Mouse (Mus musculus): ENCODE measurements around the gene Cdk5r1. TPM values are rescaled to one million over a fixed set of nuclear protein-coding genes. Genes with fewer than 3 reads are reported as not detected.

The Cdk5r1 gene
- polyA plus RNA-seq, 2 experiments = 0.17 to 0.64 TPM

DNA sequence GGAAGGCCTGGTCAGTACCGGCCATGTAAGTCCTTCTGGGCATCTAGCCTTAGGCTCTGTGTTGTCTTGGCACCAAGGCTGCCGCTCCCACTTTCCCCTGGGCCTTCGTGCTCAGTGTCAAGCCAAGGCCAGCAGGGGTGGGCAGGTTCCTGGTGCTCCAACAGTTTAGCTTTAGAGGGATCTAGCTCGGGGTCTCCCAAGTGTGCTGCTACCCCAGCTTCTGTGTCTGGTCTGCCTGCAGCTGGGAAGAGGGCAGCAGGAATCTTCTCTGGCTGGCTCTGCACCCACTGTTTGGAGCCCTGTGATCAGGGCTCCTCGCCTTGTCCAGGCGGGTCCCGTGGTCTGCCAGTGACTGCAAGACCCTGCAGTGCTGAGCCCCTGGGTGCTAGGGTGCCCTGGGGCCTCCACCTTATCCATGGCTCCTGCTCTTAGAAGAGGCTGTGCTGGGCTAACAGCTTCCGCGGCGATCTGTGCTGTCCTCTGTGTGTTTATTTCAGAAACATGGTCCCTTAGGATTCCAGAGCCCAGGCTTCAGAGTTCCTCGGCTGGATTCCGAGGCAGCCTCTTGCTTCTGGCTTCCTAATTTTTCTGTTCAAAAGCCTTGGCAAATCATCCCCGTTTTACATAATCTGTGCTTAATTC, 4.7 kb downstream of the Cdk5r1 start:
- 0 out of 4 replicates have a peak, but pooled peaks cover 0 to 3% of the 10 kb centered on the region in 2 experiments for H3K4me1 ChIP-seq (replicated peaks; ENCODE audit: control insufficient read depth in 2 of 2, insufficient read depth in 2 of 2, low read length in 1 of 2)
- DNase-seq (ENCODE audit: low read depth in 3 of 3, low spot score in 3 of 3) (no peak), ATAC-seq (ENCODE audit: insufficient read depth) (no peak)
- H3K9ac ChIP-seq (replicated peaks) = no peak overlapping the region
- no peak overlapping the region for H3K4me3 ChIP-seq (ENCODE audit: insufficient read depth in 1 of 2, low read depth in 2 of 2, low read length in 2 of 2)
- H3K9me3 ChIP-seq (ENCODE audit: control insufficient read depth, low read length) = no peaks in the 10 kb centered on the region
- H3K27me3 ChIP-seq (ENCODE audit: control insufficient read depth, insufficient read depth, low read length) = no peaks in the 10 kb centered on the region; the same call in 1 of the 2 replicates
- no peak overlapping the region for H3K27ac ChIP-seq
- no peak for TF ChIP-seq EP300 (IDR thresholded peaks at IDR 0.05; ENCODE audit: low read depth)
- TF ChIP-seq CTCF (IDR thresholded peaks at IDR 0.05; ENCODE audit: low read depth) = no peak
- H3K36me3 ChIP-seq (replicated peaks; ENCODE audit: control insufficient read depth, insufficient read depth, low read depth) = no peaks in the 10 kb centered on the region
- 79% methylated on average over 13 of the region's 13 CpGs for WGBS (ENCODE audit: insufficient replicate concordance)
- no peak overlapping the region for H3K4me2 ChIP-seq (ENCODE audit: low read depth)

GRCm38 (mm10) chr11:80482347-80482746, 5.5 kb downstream of the Cdk5r1 start:
- Histone ChIP-seq H3K4me2 (ENCODE audit: low read depth) (no peak overlapping the region), H3K27ac (no peak overlapping the region)
- ATAC-seq (ENCODE audit: insufficient read depth) = no peak

GRCm38 (mm10) chr11:80482921-80483320, 6.1 kb downstream of the Cdk5r1 start:
- H3K9me3 ChIP-seq (ENCODE audit: control insufficient read depth, low read length) = no peaks in the 10 kb centered on the region
- H3K4me3 ChIP-seq (ENCODE audit: insufficient read depth in 1 of 2, low read depth in 2 of 2, low read length in 2 of 2) = no peak overlapping the region
- TF ChIP-seq CTCF (IDR thresholded peaks at IDR 0.05; ENCODE audit: low read depth) = no peak
- no peak for TF ChIP-seq EP300 (IDR thresholded peaks at IDR 0.05; ENCODE audit: low read depth)
- H3K9ac ChIP-seq (replicated peaks) = no peak overlapping the region
- 74% methylated on average over 7 of the region's 7 CpGs for WGBS (ENCODE audit: insufficient replicate concordance)
- H3K4me1 ChIP-seq (replicated peaks; ENCODE audit: control insufficient read depth in 2 of 2, insufficient read depth in 2 of 2, low read length in 1 of 2) = no peaks in the 10 kb centered on the region
- no peaks in the 10 kb centered on the region; the same call in 1 of the 2 replicates for H3K27me3 ChIP-seq (ENCODE audit: control insufficient read depth, insufficient read depth, low read length)
- no peak overlapping the region for H3K27ac ChIP-seq
- H3K4me2 ChIP-seq (ENCODE audit: low read depth) = no peak overlapping the region
- ATAC-seq (ENCODE audit: insufficient read depth) (no peak), DNase-seq (ENCODE audit: low read depth in 3 of 3, low spot score in 3 of 3) (no peak)
- no peaks in the 10 kb centered on the region for H3K36me3 ChIP-seq (replicated peaks; ENCODE audit: control insufficient read depth, insufficient read depth, low read depth)

More at GRCm38 (mm10) chr11:80482347-80482746, 5.5 kb downstream of the Cdk5r1 start:
- Histone ChIP-seq H3K9me3 (ENCODE audit: control insufficient read depth, low read length) (no peaks in the 10 kb centered on the region), H3K27me3 (ENCODE audit: control insufficient read depth, insufficient read depth, low read length) (no peaks in the 10 kb centered on the region; the same call in 1 of the 2 replicates), H3K9ac (replicated peaks) (no peak overlapping the region), H3K36me3 (replicated peaks; ENCODE audit: control insufficient read depth, insufficient read depth, low read depth) (no peaks in the 10 kb centered on the region), H3K4me1 (replicated peaks; ENCODE audit: control insufficient read depth in 2 of 2, insufficient read depth in 2 of 2, low read length in 1 of 2) (0 out of 4 replicates have a peak, but pooled peaks cover 0 to 1% of the 10 kb centered on the region in 2 experiments), H3K4me3 (ENCODE audit: insufficient read depth in 1 of 2, low read depth in 2 of 2, low read length in 2 of 2) (no peak overlapping the region)
- DNase-seq (ENCODE audit: low read depth in 3 of 3, low spot score in 3 of 3) = no peak
- no peak for TF ChIP-seq CTCF (IDR thresholded peaks at IDR 0.05; ENCODE audit: low read depth)
- no peak for TF ChIP-seq EP300 (IDR thresholded peaks at IDR 0.05; ENCODE audit: low read depth)
- WGBS (ENCODE audit: insufficient replicate concordance) = 80% methylated on average over 10 of the region's 10 CpGs

GRCm38 (mm10) chr11:80483536-80484067, 6.8 kb downstream of the Cdk5r1 start:
- H3K27me3 ChIP-seq (ENCODE audit: control insufficient read depth, insufficient read depth, low read length) = no peaks in the 10 kb centered on the region
- no peak overlapping the region for H3K27ac ChIP-seq
- DNase-seq (ENCODE audit: low read depth in 3 of 3, low spot score in 3 of 3) (no peak), ATAC-seq (ENCODE audit: insufficient read depth) (no peak)
- H3K4me1 ChIP-seq (replicated peaks; ENCODE audit: control insufficient read depth in 2 of 2, insufficient read depth in 2 of 2, low read length in 1 of 2) = no peaks in the 10 kb centered on the region
- H3K9ac ChIP-seq (replicated peaks) = no peak overlapping the region
- 68% methylated on average over 6 of the region's 6 CpGs for WGBS (ENCODE audit: insufficient replicate concordance)
- H3K36me3 ChIP-seq (replicated peaks; ENCODE audit: control insufficient read depth, insufficient read depth, low read depth) = no peaks in the 10 kb centered on the region
- H3K9me3 ChIP-seq (ENCODE audit: control insufficient read depth, low read length) = no peaks in the 10 kb centered on the region
- no peak overlapping the region for H3K4me3 ChIP-seq (ENCODE audit: insufficient read depth in 1 of 2, low read depth in 2 of 2, low read length in 2 of 2)
- TF ChIP-seq EP300 (IDR thresholded peaks at IDR 0.05; ENCODE audit: low read depth) (no peak), CTCF (IDR thresholded peaks at IDR 0.05; ENCODE audit: low read depth) (no peak)
- H3K4me2 ChIP-seq (ENCODE audit: low read depth) = no peak overlapping the region

- H3K4me3 ChIP-seq (ENCODE audit: insufficient read depth in 1 of 2, low read depth in 2 of 2, low read length in 2 of 2) = no peak overlapping the region
- no peaks in the 10 kb centered on the region for H3K27me3 ChIP-seq (ENCODE audit: control insufficient read depth, insufficient read depth, low read length)
- TF ChIP-seq EP300 (IDR thresholded peaks at IDR 0.05; ENCODE audit: low read depth) (no peak), CTCF (IDR thresholded peaks at IDR 0.05; ENCODE audit: low read depth) (no peak)
- H3K9me3 ChIP-seq (ENCODE audit: control insufficient read depth, low read length) = no peaks in the 10 kb centered on the region
- no peak overlapping the region for H3K27ac ChIP-seq
- no peaks in the 10 kb centered on the region for H3K36me3 ChIP-seq (replicated peaks; ENCODE audit: control insufficient read depth, insufficient read depth, low read depth)
- no peaks in the 10 kb centered on the region for H3K4me1 ChIP-seq (replicated peaks; ENCODE audit: control insufficient read depth in 2 of 2, insufficient read depth in 2 of 2, low read length in 1 of 2)
- H3K9ac ChIP-seq (replicated peaks) = no peak overlapping the region
- ATAC-seq (ENCODE audit: insufficient read depth) (no peak), DNase-seq (ENCODE audit: low read depth in 3 of 3, low spot score in 3 of 3) (no peak)
- no peak overlapping the region for H3K4me2 ChIP-seq (ENCODE audit: low read depth)
- WGBS (ENCODE audit: insufficient replicate concordance) = 61% methylated on average over 12 of the region's 12 CpGs
Observed at GRCm38 (mm10) chr11:80484191-80484791, 7.5 kb downstream of the Cdk5r1 start.

Data from liver, embryonic 14.5 days (tissue).